Mouse (Mus musculus): ENCODE data around the gene Fbxw21.

Gene Fbxw21

DNA sequence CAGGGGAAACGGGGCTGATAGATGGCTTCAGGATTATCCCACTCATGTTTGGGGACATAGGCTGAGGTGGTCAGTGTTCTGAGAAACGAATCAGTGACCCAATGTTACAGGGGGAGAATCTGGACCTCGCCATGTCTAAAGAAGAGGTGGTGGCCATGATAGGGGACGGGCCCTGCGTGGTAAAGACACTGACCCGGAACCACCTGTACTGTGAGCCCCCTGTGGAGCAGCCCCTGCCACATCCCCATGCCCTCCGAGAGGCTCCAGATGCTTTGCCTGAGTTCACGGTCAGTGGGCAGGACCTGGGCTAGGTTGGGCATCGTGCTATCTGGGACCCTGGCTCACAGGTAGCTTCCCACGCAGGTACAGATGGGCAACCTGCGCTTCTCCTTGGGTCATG, 51.6 kb downstream of the Fbxw21 start:
- DNase-seq, result peak in 1 of 2 experiments; percentile 0

GRCm38 (mm10) chr9:109107341-109107740, 54.5 kb downstream of the Fbxw21 start:
- DNase-seq, result peak in 1 of 2 experiments; percentile 37

DNA sequence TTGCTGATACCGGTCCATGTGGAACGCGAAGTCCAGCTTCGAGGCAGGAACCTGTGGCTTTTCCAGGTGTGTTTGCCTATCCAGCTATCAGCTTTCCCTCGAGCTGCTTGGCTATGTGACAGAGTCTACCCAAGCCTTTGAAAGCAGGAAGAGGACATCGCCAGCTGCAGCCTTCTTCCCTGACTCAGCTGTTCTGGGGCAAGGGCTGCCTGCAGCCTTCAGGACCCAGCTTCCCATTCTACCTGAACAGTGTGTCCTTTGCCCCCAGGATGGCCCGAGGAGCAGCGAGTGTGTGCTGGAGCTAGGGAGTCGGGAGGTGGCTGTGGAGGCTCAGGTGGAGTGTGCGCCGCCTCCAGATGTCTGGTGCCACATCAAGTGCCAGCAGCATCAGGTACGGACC, 56.2 kb downstream of the Fbxw21 start:
- DNase-seq, result no peak

GRCm38 (mm10) chr9:109105011-109105410, 56.8 kb downstream of the Fbxw21 start:
- DNase-seq, result peak; percentile 59 to 67

- DNase-seq, result no peak
Measured at GRCm38 (mm10) chr9:109104083-109104482, 57.8 kb downstream of the Fbxw21 start.

GRCm38 (mm10) chr9:109103250-109103649, 58.6 kb downstream of the Fbxw21 start:
- no peak for DNase-seq

DNA sequence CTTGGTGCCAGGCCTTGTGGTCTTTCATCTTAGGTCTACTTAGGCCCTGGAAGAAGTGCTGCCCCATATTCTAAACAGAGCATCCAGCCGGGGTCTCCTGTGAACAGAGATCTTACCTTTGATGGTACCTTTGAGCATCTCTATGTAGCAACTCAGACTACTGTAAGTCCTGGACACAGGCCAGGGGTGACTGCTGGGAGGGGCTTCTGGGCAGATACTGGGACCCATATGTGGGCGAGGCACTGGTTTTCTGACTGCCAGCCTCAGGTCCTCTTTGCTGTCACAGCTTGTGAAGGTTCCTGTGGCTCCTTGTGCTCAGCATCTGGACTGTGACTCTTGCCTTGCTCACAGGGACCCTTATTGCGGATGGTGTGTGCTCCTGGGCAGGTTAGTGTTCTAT, 59.3 kb downstream of the Fbxw21 start:
- no peak for DNase-seq

- no peak for DNase-seq
Measured at GRCm38 (mm10) chr9:109101933-109102445, 59.9 kb downstream of the Fbxw21 start.

DNA sequence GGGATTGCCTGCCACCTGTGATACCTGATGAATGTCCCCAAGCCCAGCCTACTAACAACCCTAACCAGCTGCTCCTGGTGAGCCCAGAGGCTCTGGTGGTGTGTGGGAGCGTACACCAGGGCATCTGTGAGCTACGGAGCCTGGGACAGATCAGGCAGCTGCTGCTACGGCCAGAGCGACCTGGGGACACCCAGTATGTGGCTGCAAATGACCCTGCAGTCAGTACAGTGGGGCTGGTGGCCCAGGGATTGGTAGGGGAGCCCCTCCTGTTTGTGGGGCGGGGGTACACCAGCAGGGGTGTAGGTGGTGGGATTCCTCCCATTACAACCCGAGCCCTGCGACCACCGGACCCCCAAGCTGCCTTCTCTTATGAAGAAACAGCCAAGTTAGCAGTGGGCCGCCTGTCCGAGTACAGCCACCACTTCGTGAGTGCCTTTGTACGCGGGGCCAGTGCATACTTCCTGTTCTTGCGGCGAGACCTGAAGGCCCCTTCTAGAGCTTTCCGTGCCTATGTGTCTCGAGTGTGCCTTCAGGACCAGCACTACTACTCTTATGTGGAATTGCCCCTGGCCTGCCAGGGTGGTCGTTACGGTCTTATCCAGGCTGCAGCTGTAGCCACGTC, 61.4 kb downstream of the Fbxw21 start:
- no peak for DNase-seq

DNA sequence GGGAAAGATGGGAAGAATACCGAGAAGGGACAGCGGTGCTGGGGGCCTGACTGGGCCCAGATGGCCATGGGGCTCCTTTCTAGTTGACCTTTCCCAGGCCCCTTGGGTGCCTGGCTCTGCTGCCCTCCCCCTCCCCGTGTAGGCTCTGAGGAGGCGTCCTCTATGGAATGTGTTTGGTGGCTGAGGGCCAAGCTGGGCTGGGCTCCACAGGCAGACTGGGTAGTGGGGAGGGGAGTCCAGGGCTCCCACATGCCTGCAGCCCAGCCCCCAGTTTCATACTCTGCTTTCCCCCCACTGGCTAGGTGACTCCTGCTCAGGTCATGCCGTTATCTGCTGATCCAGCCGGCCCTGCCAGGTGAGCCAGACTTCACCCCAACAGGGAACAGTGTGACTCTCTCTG, 62.9 kb downstream of the Fbxw21 start:
- DNase-seq, result peak; percentile 84 to 90

GRCm38 (mm10) chr9:109098366-109098765, 63.5 kb downstream of the Fbxw21 start:
- no peak for DNase-seq

DNA sequence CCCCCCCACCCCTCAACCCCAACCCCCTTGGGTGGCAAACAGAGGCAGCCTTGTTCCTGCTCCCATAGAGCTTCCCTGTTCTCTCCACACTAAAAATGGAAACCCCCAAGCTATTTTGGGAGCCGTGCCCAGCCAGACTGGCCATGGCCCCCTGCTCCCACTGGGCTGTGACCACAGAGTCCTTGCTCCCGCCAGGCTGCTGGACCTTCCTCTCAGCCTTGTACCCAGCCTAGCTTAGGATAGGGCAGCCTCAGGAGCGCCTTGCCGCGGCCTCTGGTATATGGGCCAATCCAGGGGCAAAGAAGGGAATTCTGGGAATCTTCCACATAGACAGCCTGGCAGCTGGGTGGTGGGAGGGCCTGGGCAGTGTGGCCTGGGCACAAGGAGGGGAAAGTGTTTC, 64.0 kb downstream of the Fbxw21 start:
- peak; percentile 52 to 66 for DNase-seq

DNA sequence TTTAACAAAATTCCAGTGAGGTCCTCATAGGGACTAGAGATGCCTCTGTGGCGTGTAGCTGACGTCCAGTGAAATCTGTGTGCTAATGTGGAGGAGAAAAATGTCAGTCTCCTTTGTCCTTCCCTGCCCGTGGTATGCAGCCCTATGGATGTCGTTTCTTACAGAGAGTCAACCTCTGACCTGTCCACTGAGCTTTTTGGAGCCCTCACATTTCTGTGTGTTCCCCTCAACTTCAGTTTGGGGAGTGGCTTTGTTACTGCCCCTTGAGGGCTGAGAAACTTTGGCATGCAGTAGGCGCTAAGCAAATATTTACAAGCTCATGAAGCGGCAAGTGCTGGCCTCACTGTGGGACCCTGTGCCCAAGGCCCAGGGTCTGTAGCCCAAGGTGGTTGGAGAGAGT, 64.5 kb downstream of the Fbxw21 start:
- DNase-seq, result no peak

DNA sequence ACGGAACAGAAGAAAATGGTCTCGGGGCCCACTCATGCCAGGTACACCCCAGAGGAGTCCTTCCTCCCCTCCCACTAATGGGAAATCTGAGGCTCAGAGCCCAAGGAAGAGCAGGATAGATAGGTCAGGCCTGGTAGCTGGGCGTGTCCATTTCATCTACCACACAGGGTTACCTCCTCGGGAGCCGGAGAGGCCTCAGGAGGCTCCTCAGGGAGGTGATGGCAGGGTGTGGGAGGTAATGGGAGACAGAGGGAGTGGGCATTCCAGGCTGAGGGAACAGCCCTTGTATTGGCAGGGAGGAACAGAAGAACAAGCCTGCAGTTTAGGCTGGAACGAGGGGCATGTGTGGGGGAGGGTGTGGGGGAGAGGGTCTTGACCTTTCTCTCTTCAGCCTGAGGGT, 65.0 kb downstream of the Fbxw21 start:
- peak; percentile 70 to 77 for DNase-seq

DNA sequence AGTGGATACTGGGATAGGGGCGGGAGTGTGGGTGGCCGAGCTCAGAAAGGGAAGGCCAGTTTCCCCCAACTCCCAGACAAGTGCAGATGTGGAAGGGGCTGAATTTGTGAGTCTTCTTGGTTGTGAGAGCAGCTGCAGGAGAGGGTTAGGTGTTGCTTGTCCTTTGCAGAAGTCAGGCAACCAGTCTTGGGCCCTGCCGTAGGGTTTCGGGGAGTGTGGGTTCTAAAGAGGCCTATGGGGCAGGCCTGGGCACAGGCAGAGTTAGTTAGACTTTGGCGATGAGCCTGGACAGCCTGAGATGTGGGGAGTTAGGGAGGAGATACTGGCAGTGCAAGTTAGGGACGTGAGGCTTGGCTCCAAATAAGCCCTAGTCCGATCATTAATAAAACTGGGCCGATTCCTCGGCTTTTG, 65.6 kb downstream of the Fbxw21 start:
- DNase-seq, result peak in 1 of 2 experiments; percentile 45

DNA sequence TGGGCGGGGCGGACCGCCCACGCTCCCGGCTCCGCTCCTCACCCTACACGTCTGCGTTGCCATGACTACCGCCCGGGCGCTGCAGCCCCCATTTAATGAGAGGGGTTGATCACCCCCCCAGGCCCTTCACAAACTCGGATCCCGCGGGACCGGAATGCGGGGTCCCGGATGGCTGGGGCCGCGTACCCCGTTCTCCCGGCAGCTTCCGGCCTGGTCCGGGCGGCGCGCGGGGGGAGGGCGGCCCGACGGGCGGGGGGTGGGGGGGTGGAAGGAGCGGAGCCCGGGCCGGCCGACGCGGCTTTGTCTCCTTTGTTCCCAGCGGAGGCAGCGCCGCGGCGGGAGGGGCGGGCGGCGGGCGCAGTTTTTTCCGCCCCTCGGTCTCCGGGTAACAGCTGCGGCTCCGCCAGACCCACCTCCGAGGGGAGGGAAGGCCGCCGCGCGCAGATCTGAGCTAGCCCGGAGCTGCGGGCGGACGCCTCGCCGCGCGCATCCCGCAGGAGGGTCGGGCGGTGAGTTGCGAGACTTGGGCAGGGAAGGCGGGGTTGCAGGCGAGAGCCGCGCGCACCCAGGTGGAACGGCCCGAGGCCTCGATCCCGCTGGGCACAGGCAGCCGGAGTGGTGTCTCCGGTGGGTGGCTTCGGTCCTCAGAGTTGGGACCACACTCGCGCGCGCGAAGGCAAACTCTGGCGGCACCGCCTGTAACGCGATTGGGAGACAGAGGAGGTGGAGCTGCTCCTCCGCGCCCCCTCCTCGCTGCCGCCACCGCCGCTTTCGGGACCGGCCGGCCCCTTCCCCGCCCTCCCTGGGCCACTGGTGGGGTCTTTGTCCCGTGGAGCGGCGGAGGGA, 66.5 kb downstream of the Fbxw21 start, which contains the start of gene Plxnb1:
TSS of gene Plxnb1 (plus strand) at position 253 of the 846 bp plus-strand sequence.
- peak; percentile 86 to 91 for DNase-seq

- DNase-seq, result peak; percentile 67 to 79
Measured at GRCm38 (mm10) chr9:109094553-109095136, 67.2 kb downstream of the Fbxw21 start.

- DNase-seq, result peak in 1 of 2 experiments; percentile 62
Measured at GRCm38 (mm10) chr9:109093786-109094552, 67.9 kb downstream of the Fbxw21 start.

GRCm38 (mm10) chr9:109092799-109093198, 69.0 kb downstream of the Fbxw21 start:
- DNase-seq, result peak in 1 of 2 experiments; percentile 50

GRCm38 (mm10) chr9:109091802-109092201, 70.0 kb downstream of the Fbxw21 start:
- DNase-seq, result no peak

GRCm38 (mm10) chr9:109090446-109090845, 71.4 kb downstream of the Fbxw21 start:
- DNase-seq, result peak in 1 of 2 experiments; percentile 51
